Mouse (Mus musculus): Measurements from ENCODE around the gene H2-Ob. TPM values are rescaled to one million over a fixed set of nuclear protein-coding genes. Genes with fewer than 3 reads are reported as not detected.

Gene H2-Ob
- polyA plus RNA-seq, 1 experiment from 2014 or later: 0.24 TPM

GRCm38 (mm10) chr17:34257594-34258375 lies 19.1 kb downstream of the H2-Ob start, which contains the start of gene H2-Ab1:
TSS of gene H2-Ab1 (plus strand) at chr17:34257689.
- DNase-seq (ENCODE audit: low spot score): peak; percentile 40
- WGBS: 78% methylated on average over 11 of the region's 11 CpGs
- H3K4me3 ChIP-seq: no peak within 1 kb of the TSS

GRCm38 (mm10) chr17:34260551-34260950 lies 21.8 kb downstream of the H2-Ob start:
- H3K4me3 ChIP-seq: no peak overlapping the region
- H3K27me3 ChIP-seq (ENCODE audit: insufficient read depth, poor library complexity, severe bottlenecking): peaks cover 44% of the 10 kb centered on the region
- no peak overlapping the region for H3K27ac ChIP-seq
- H3K9me3 ChIP-seq: no peaks in the 10 kb centered on the region
- no peaks in the 10 kb centered on the region for H3K36me3 ChIP-seq
- H3K4me1 ChIP-seq (replicated peaks): peaks cover 28% of the 10 kb centered on the region
- 85% methylated on average over 5 of the region's 5 CpGs for WGBS
- no peak for DNase-seq (ENCODE audit: low spot score)

More at GRCm38 (mm10) chr17:34257594-34258375, 19.1 kb downstream of the H2-Ob start, which contains the start of gene H2-Ab1:
- H3K9me3 ChIP-seq: no peaks in the 10 kb centered on the region
- no peak within 1 kb of the TSS for H3K27ac ChIP-seq
- 0 out of 2 replicates have a peak, but pooled peaks cover 4% of the 10 kb centered on the region for H3K4me1 ChIP-seq (replicated peaks)
- no peaks in the 10 kb centered on the region for H3K36me3 ChIP-seq
- H3K27me3 ChIP-seq (ENCODE audit: insufficient read depth, poor library complexity, severe bottlenecking): peaks cover 22% of the 10 kb centered on the region

GRCm38 (mm10) chr17:34261502-34261901 lies 22.8 kb downstream of the H2-Ob start:
- H3K27me3 ChIP-seq (ENCODE audit: insufficient read depth, poor library complexity, severe bottlenecking): peaks cover 46% of the 10 kb centered on the region

GRCm38 (mm10) chr17:34263068-34263467 lies 24.4 kb downstream of the H2-Ob start:
- peak; percentile 83 for DNase-seq (ENCODE audit: low spot score)
- H3K27me3 ChIP-seq (ENCODE audit: insufficient read depth, poor library complexity, severe bottlenecking): peaks cover 49% of the 10 kb centered on the region
- no peaks in the 10 kb centered on the region for H3K36me3 ChIP-seq
- peaks cover 28% of the 10 kb centered on the region for H3K4me1 ChIP-seq (replicated peaks)
- under 1% methylated on average over 8 of the region's 8 CpGs for WGBS
- H3K9me3 ChIP-seq: no peaks in the 10 kb centered on the region
- H3K4me3 ChIP-seq: peak overlapping the region; percentile 65
- H3K27ac ChIP-seq: no peak overlapping the region

More at GRCm38 (mm10) chr17:34261502-34261901, 22.8 kb downstream of the H2-Ob start:
- 28% methylated on average over 4 of the region's 4 CpGs for WGBS
- no peaks in the 10 kb centered on the region for H3K36me3 ChIP-seq
- H3K4me3 ChIP-seq: no peak overlapping the region
- no peak overlapping the region for H3K27ac ChIP-seq
- no peaks in the 10 kb centered on the region for H3K9me3 ChIP-seq
- peak; percentile 27 for DNase-seq (ENCODE audit: low spot score)
- peaks cover 28% of the 10 kb centered on the region for H3K4me1 ChIP-seq (replicated peaks)

- Histone ChIP-seq H3K27me3 (ENCODE audit: insufficient read depth, poor library complexity, severe bottlenecking) (peaks cover 51% of the 10 kb centered on the region), H3K27ac (no peak overlapping the region), H3K4me1 (replicated peaks) (peaks cover 28% of the 10 kb centered on the region), H3K4me3 (peak overlapping the region; percentile 65), H3K36me3 (no peaks in the 10 kb centered on the region), H3K9me3 (no peaks in the 10 kb centered on the region)
- peak; percentile 44 for DNase-seq (ENCODE audit: low spot score)
- WGBS: 3% methylated on average over 14 of the region's 14 CpGs
Observed at GRCm38 (mm10) chr17:34263811-34264371, 25.2 kb downstream of the H2-Ob start.

- Histone ChIP-seq H3K27me3 (ENCODE audit: insufficient read depth, poor library complexity, severe bottlenecking) (peaks cover 52% of the 10 kb centered on the region), H3K4me1 (replicated peaks) (peaks cover 28% of the 10 kb centered on the region), H3K27ac (peak overlapping the region; percentile 81), H3K4me3 (peak overlapping the region; percentile 65), H3K9me3 (no peaks in the 10 kb centered on the region), H3K36me3 (no peaks in the 10 kb centered on the region)
- WGBS: under 1% methylated on average over 93 of the region's 93 CpGs
- peak; percentile 74 for DNase-seq (ENCODE audit: low spot score)
Observed at GRCm38 (mm10) chr17:34264452-34265351, 26.0 kb downstream of the H2-Ob start.

- Histone ChIP-seq H3K36me3 (no peaks in the 10 kb centered on the region), H3K27ac (no peak overlapping the region), H3K4me3 (no peak overlapping the region), H3K27me3 (ENCODE audit: insufficient read depth, poor library complexity, severe bottlenecking) (peaks cover 36% of the 10 kb centered on the region), H3K9me3 (no peaks in the 10 kb centered on the region), H3K4me1 (replicated peaks) (peaks cover 22% of the 10 kb centered on the region)
- WGBS: 84% methylated on average over 2 of the region's 2 CpGs
- no peak for DNase-seq (ENCODE audit: low spot score)
Observed at GRCm38 (mm10) chr17:34268262-34268661, 29.6 kb downstream of the H2-Ob start.

GRCm38 (mm10) chr17:34268748-34269147 lies 30.0 kb downstream of the H2-Ob start:
- no peaks in the 10 kb centered on the region for H3K9me3 ChIP-seq
- H3K4me3 ChIP-seq: no peak overlapping the region
- no peak for DNase-seq (ENCODE audit: low spot score)
- no peak overlapping the region for H3K27ac ChIP-seq
- H3K27me3 ChIP-seq (ENCODE audit: insufficient read depth, poor library complexity, severe bottlenecking): peaks cover 31% of the 10 kb centered on the region
- H3K36me3 ChIP-seq: no peaks in the 10 kb centered on the region
- WGBS: 96% methylated on average over 2 of the region's 2 CpGs
- H3K4me1 ChIP-seq (replicated peaks): peaks cover 17% of the 10 kb centered on the region

- no peaks in the 10 kb centered on the region for H3K36me3 ChIP-seq
- no peak for DNase-seq (ENCODE audit: low spot score)
- H3K27me3 ChIP-seq (ENCODE audit: insufficient read depth, poor library complexity, severe bottlenecking): peaks cover 21% of the 10 kb centered on the region
- no peak overlapping the region for H3K27ac ChIP-seq
- H3K9me3 ChIP-seq: no peaks in the 10 kb centered on the region
- H3K4me3 ChIP-seq: no peak overlapping the region
- H3K4me1 ChIP-seq (replicated peaks): peaks cover 7% of the 10 kb centered on the region
- WGBS: 75% methylated on average over 4 of the region's 4 CpGs
Observed at GRCm38 (mm10) chr17:34269817-34270216, 31.1 kb downstream of the H2-Ob start.

- Histone ChIP-seq H3K36me3 (no peaks in the 10 kb centered on the region), H3K27me3 (ENCODE audit: insufficient read depth, poor library complexity, severe bottlenecking) (peaks cover 17% of the 10 kb centered on the region; the same call in 1 of the 2 replicates), H3K4me1 (replicated peaks) (peaks cover 2% of the 10 kb centered on the region), H3K27ac (no peak overlapping the region), H3K4me3 (no peak overlapping the region), H3K9me3 (no peaks in the 10 kb centered on the region)
- no peak for DNase-seq (ENCODE audit: low spot score)
- 85% methylated on average over 2 of the region's 2 CpGs for WGBS
Observed at GRCm38 (mm10) chr17:34270230-34270629, 31.5 kb downstream of the H2-Ob start.

- no peaks in the 10 kb centered on the region for H3K36me3 ChIP-seq
Observed at GRCm38 (mm10) chr17:34270940-34271339, 32.2 kb downstream of the H2-Ob start.

GRCm38 (mm10) chr17:34272102-34272501 lies 33.4 kb downstream of the H2-Ob start:
- 89% methylated on average over 1 of the region's 1 CpGs for WGBS
- Histone ChIP-seq H3K36me3 (no peaks in the 10 kb centered on the region), H3K27me3 (ENCODE audit: insufficient read depth, poor library complexity, severe bottlenecking) (0 out of 2 replicates have a peak, but pooled peaks cover 11% of the 10 kb centered on the region), H3K4me3 (no peak overlapping the region), H3K4me1 (replicated peaks) (no peaks in the 10 kb centered on the region), H3K27ac (no peak overlapping the region), H3K9me3 (no peaks in the 10 kb centered on the region)
- no peak for DNase-seq (ENCODE audit: low spot score)

More at GRCm38 (mm10) chr17:34270940-34271339, 32.2 kb downstream of the H2-Ob start:
- DNase-seq (ENCODE audit: low spot score): no peak
- Histone ChIP-seq H3K4me1 (replicated peaks) (no peaks in the 10 kb centered on the region), H3K27me3 (ENCODE audit: insufficient read depth, poor library complexity, severe bottlenecking) (0 out of 2 replicates have a peak, but pooled peaks cover 12% of the 10 kb centered on the region), H3K27ac (no peak overlapping the region), H3K4me3 (no peak overlapping the region), H3K9me3 (no peaks in the 10 kb centered on the region)
- 79% methylated on average over 2 of the region's 2 CpGs for WGBS

All from hindbrain, embryonic 10.5 days (tissue).